ENCODE assay signal across 16 mouse cellular contexts in genomic region chr19:21186656-21187055, GRCm38 (mm10).
"Had no signal": no experiment of that assay in that cellular context is flagged by ENCODE, and none has a peak within 500 bp of the region (broad histone marks: within the 10 kb centered on the region; RNA-seq: fewer than 3 reads in every experiment).

No protein-coding gene starts in this region.

- H3K4me1 ChIP-seq: neural tube, embryonic 13.5 days; neural tube, embryonic 15.5 days; stomach, embryonic 15.5 days had no signal

- H3K27ac ChIP-seq: neural tube, embryonic 13.5 days; neural tube, embryonic 15.5 days; stomach, embryonic 15.5 days; stomach, postnatal 0 days had no signal

- H3K4me2 ChIP-seq: neural tube, embryonic 13.5 days; neural tube, embryonic 15.5 days; stomach, embryonic 15.5 days had no signal

- H3K27me3 ChIP-seq: neural tube, embryonic 13.5 days; neural tube, embryonic 15.5 days; stomach, embryonic 15.5 days had no signal

- H3K4me3 ChIP-seq: neural tube, embryonic 13.5 days; neural tube, embryonic 15.5 days; stomach, embryonic 15.5 days had no signal

- H3K9ac ChIP-seq: neural tube, embryonic 13.5 days; neural tube, embryonic 15.5 days; stomach, embryonic 15.5 days had no signal

- DNase-seq: retina, postnatal 1 day; right cerebral cortex, adult 18-20 months; right cerebral cortex, postnatal 14 days; right cerebral cortex, postnatal 25 days; right cerebral cortex, postnatal 4 days; spleen, adult 18-20 months; thymus, adult 18-20 months; thymus, adult 2 months; thymus, postnatal 14 days; thymus, postnatal 25 days; thymus, postnatal 36 days; thymus, postnatal 4 days had no signal

- H3K9me3 ChIP-seq: neural tube, embryonic 13.5 days; neural tube, embryonic 15.5 days; stomach, embryonic 15.5 days had no signal

- H3K36me3 ChIP-seq: neural tube, embryonic 13.5 days; neural tube, embryonic 15.5 days; stomach, embryonic 15.5 days had no signal
